Mouse (Mus musculus) kidney, embryonic 16.5 days (tissue): Measurements from ENCODE around the gene Slc8b1. TPM values are rescaled to one million over a fixed set of nuclear protein-coding genes. Genes with fewer than 3 reads are reported as not detected.
A peak's percentile ranks its signal among the peaks of the same experiment; 100 is the strongest.

ENCODE experiments used
- ATAC-seq: fragments of 200-750 bp; cut with Nextera tagmentation; 2 replicates; pipeline ENCODE4 v1.8.0; 2017; ENCODE audit warnings: moderate TSS enrichment; ENCODE audit not compliant: low FRiP score, low TSS enrichment
- H3K27ac ChIP-seq: fragments of 300-500 bp; sonication (generic); 2 replicates; pipeline ENCODE4 v1.5.1; 2014; ENCODE audit warnings: low read length
- H3K27me3 ChIP-seq: fragments of 300-500 bp; sonication (generic); 2 replicates; pipeline ENCODE4 v1.6.1; 2014; ENCODE audit warnings: low read length, control low read depth, mixed read lengths; ENCODE audit not compliant: insufficient read depth
- H3K36me3 ChIP-seq: fragments of 300-500 bp; sonication (generic); 2 replicates; pipeline ENCODE4 v1.6.1; 2014; ENCODE audit warnings: low read length, control low read depth, mixed read lengths; ENCODE audit not compliant: insufficient read depth
- H3K4me1 ChIP-seq: fragments of 300-500 bp; sonication (generic); 2 replicates; pipeline ENCODE4 v1.6.1; 2014; ENCODE audit warnings: low read length, control low read depth, mixed read lengths; ENCODE audit not compliant: insufficient read depth
- H3K4me2 ChIP-seq: fragments of 300-500 bp; sonication (generic); replicated peaks from 2 replicates; pipeline ENCODE4 v1.6.1; 2014; ENCODE audit warnings: low read depth, low read length
- H3K4me3 ChIP-seq: fragments of 300-500 bp; sonication (generic); 2 replicates; pipeline ENCODE4 v1.5.1; 2014; ENCODE audit warnings: mild to moderate bottlenecking, low read length
- H3K9ac ChIP-seq: fragments of 300-500 bp; sonication (generic); replicated peaks from 2 replicates; pipeline ENCODE4 v1.6.1; 2014; ENCODE audit warnings: low read length
- H3K9me3 ChIP-seq: fragments of 300-500 bp; sonication (generic); 2 replicates; pipeline ENCODE4 v1.6.1; 2016; ENCODE audit warnings: low read length, control low read depth
- WGBS: fragments of 180-500 bp; shearing (Covaris S2); extraction: QIAGEN DNeasy Blood & Tissue Kit; methylation state at CpG from one replicate; pipeline ENCODE4 v1.1.7; 2014; 5-methylcytosine and 5-hydroxymethylcytosine counted together
- polyA plus RNA-seq: library from polyadenylated mRNA; unstranded; fragments of >200 nt; fragmentation: Nextera tagmentation; extraction: Ambion mirVana; gene quantifications from 2 replicates; pipeline ENCODE4 v1.2.1, GENCODE M21; 2015

Gene Slc8b1
- polyA plus RNA-seq, 1 experiment from 2014 or later, result 10.1 TPM

- H3K4me2 ChIP-seq, result peak overlapping the region; percentile 33
- peak overlapping the region; percentile 92 for H3K27ac ChIP-seq
- peak overlapping the region; percentile 17 for H3K4me3 ChIP-seq
- ATAC-seq, result no peak
- WGBS, result 27% methylated on average over 8 of the region's 9 CpGs
- H3K4me1 ChIP-seq, result peaks cover 69% of the 10 kb centered on the region
- no peaks in the 10 kb centered on the region for H3K9me3 ChIP-seq
- peaks cover 22% of the 10 kb centered on the region for H3K36me3 ChIP-seq
- H3K27me3 ChIP-seq, result no peaks in the 10 kb centered on the region
- peak overlapping the region; percentile 22; the same call in 1 of the 2 replicates for H3K9ac ChIP-seq
Observed at GRCm38 (mm10) chr5:120560129-120560615, 49.2 kb downstream of the Slc8b1 start.

DNA sequence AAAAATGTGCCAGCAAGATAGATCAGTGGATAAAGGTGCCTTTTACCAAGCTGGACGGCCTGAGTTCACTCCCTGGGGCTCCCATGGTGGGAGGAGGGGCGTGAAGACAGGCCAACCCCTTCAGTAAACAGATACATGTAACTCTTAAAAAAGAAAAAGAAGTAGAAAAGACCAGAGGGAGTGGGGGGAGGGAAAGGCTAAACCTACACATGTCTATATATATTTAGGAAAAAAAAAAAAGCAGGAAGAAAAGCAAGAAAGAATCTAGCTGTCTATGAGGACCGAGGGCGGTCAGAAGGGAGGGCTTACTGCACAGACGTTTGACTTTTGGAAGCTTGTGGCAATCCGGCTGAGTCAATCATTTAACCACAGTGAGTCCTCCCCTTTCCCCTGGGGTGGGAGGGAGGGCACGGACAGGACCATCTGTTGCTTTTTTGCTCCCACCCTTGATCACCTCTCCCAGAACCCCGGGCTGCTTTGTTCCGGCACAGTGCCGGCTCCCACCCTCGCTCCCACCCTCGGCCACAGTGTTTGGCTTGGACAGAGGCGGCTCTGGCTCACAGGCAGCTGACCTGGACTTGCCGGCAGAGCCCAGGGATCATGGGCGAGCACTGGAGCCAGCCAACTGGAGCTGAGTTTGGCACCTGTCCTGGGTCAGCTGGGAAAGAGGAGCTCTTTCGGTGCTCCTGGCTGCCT lies 49.8 kb downstream of the Slc8b1 start:
- WGBS, result 5% methylated on average over 16 of the region's 16 CpGs
- peak overlapping the region; percentile 18 for H3K4me3 ChIP-seq
- peak overlapping the region; percentile 33 for H3K4me2 ChIP-seq
- H3K9ac ChIP-seq, result peak overlapping the region; percentile 29; the same call in 1 of the 2 replicates
- peak; percentile 84 for ATAC-seq
- no peaks in the 10 kb centered on the region for H3K27me3 ChIP-seq
- H3K4me1 ChIP-seq, result peaks cover 75% of the 10 kb centered on the region
- H3K36me3 ChIP-seq, result peaks cover 18% of the 10 kb centered on the region
- peak overlapping the region; percentile 92 for H3K27ac ChIP-seq
- no peaks in the 10 kb centered on the region for H3K9me3 ChIP-seq

DNA sequence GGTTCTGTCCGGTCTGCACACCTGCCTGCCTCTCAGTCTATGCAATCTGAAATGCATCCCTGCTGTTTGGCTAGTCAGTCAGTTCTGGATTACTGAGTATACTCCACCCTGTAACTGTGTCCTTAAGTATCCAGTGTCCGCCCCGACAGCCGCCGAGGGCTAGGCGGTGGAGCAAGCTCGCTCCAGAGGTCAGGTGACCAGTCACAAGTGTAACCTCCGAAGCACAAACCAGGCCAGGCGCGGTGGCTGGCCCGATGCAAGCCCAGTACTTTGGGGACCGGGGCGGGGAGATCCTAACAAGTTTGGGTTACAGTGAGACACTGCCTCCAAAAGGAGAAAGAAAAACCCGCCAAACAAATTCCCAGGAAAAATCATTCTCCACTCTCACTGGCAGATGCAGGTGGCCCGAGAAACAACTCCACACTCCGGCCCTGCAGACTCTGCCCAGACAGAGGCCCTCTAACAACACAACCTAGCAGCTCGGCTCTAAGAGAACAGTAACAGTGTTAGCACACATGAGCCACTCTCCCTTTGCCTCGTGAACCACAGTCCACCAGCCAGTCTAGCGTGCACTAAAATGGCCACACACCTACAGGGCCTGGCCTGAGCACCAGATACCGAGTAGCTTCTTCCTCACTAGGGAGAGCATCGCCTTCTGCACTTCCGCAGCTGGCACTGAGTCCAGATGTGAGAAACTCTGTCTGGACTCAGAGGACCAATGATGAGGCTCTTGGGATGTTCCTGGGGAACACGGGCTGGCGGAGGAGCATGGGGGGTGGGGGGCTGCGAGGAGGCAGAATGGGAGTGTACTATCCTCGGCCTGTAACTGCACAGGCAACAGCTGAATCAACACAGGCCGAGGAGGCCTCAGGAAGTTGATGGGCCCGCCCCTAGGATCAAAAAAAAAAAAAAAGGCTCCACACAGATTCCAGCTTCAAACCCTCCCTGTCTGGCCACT lies 52.3 kb downstream of the Slc8b1 start:
- H3K36me3 ChIP-seq, result no peaks in the 10 kb centered on the region
- peak overlapping the region; percentile 36 for H3K9ac ChIP-seq
- no peaks in the 10 kb centered on the region for H3K27me3 ChIP-seq
- no peak overlapping the region for H3K4me3 ChIP-seq
- no peaks in the 10 kb centered on the region for H3K9me3 ChIP-seq
- ATAC-seq, result peak; percentile 69
- 14% methylated on average over 28 of the region's 28 CpGs for WGBS
- H3K4me2 ChIP-seq, result peak overlapping the region; percentile 31
- peak overlapping the region; percentile 96 for H3K27ac ChIP-seq
- peaks cover 94% of the 10 kb centered on the region for H3K4me1 ChIP-seq

GRCm38 (mm10) chr5:120563914-120564311 lies 52.9 kb downstream of the Slc8b1 start:
- Histone ChIP-seq H3K27ac (peak overlapping the region; percentile 96), H3K9ac (no peak overlapping the region), H3K27me3 (no peaks in the 10 kb centered on the region), H3K4me3 (no peak overlapping the region), H3K4me1 (peaks cover 94% of the 10 kb centered on the region), H3K9me3 (no peaks in the 10 kb centered on the region), H3K36me3 (no peaks in the 10 kb centered on the region), H3K4me2 (no peak overlapping the region)
- no peak for ATAC-seq
- WGBS, result 26% methylated on average over 4 of the region's 4 CpGs

GRCm38 (mm10) chr5:120565171-120565905 lies 54.4 kb downstream of the Slc8b1 start:
- no peaks in the 10 kb centered on the region for H3K36me3 ChIP-seq
- H3K4me3 ChIP-seq, result no peak overlapping the region
- no peaks in the 10 kb centered on the region for H3K9me3 ChIP-seq
- ATAC-seq, result no peak
- no peak overlapping the region for H3K9ac ChIP-seq
- no peak overlapping the region for H3K4me2 ChIP-seq
- H3K4me1 ChIP-seq, result peaks cover 92% of the 10 kb centered on the region
- no peaks in the 10 kb centered on the region for H3K27me3 ChIP-seq
- 37% methylated on average over 14 of the region's 15 CpGs for WGBS
- peak overlapping the region; percentile 76 for H3K27ac ChIP-seq

DNA sequence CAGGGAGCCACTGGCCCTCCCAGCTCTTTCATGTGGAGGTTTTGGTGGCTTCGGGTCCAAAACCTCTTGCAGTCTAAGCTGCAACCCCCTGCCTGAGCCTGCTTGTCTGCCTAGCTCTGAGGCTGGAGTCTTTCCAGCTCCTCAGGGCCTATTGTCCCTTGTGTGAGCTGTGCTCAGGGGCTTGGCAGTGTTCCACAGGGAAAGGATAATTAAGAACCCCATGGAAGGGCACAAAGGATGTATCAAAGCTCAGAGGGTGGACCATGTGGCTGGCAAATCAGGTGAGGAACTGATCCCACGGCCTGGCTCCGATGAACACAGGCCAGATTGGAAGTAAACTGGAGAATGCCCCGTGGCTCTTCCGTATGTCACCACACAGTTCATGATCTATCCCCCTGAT lies 55.1 kb downstream of the Slc8b1 start:
- no peak for ATAC-seq
- no peaks in the 10 kb centered on the region for H3K9me3 ChIP-seq
- H3K4me1 ChIP-seq, result peaks cover 92% of the 10 kb centered on the region
- WGBS, result 58% methylated on average over 5 of the region's 5 CpGs
- no peaks in the 10 kb centered on the region for H3K27me3 ChIP-seq
- no peaks in the 10 kb centered on the region for H3K36me3 ChIP-seq
- peak overlapping the region; percentile 76 for H3K27ac ChIP-seq
- no peak overlapping the region; the same call in 1 of the 2 replicates for H3K9ac ChIP-seq
- H3K4me3 ChIP-seq, result no peak overlapping the region
- no peak overlapping the region for H3K4me2 ChIP-seq

- no peak overlapping the region for H3K9ac ChIP-seq
- H3K27ac ChIP-seq, result peak overlapping the region; percentile 76
- H3K27me3 ChIP-seq, result no peaks in the 10 kb centered on the region
- H3K36me3 ChIP-seq, result no peaks in the 10 kb centered on the region
- no peaks in the 10 kb centered on the region for H3K9me3 ChIP-seq
- H3K4me3 ChIP-seq, result no peak overlapping the region
- ATAC-seq, result no peak
- WGBS, result 35% methylated on average over 9 of the region's 9 CpGs
- peaks cover 95% of the 10 kb centered on the region for H3K4me1 ChIP-seq
- no peak overlapping the region for H3K4me2 ChIP-seq
Observed at GRCm38 (mm10) chr5:120566681-120567252, 55.8 kb downstream of the Slc8b1 start.

- WGBS, result 15% methylated on average over 21 of the region's 21 CpGs
- no peak for ATAC-seq
- no peak overlapping the region for H3K9ac ChIP-seq
Observed at GRCm38 (mm10) chr5:120567253-120567701, 56.3 kb downstream of the Slc8b1 start.

GRCm38 (mm10) chr5:120567761-120568211 lies 56.8 kb downstream of the Slc8b1 start:
- WGBS, result 37% methylated on average over 14 of the region's 14 CpGs
- H3K4me2 ChIP-seq, result no peak overlapping the region

More at GRCm38 (mm10) chr5:120567253-120567701, 56.3 kb downstream of the Slc8b1 start:
- Histone ChIP-seq H3K4me1 (peaks cover 94% of the 10 kb centered on the region), H3K4me2 (no peak overlapping the region), H3K27ac (peak overlapping the region; percentile 76), H3K36me3 (no peaks in the 10 kb centered on the region), H3K9me3 (no peaks in the 10 kb centered on the region), H3K4me3 (no peak overlapping the region), H3K27me3 (no peaks in the 10 kb centered on the region)

More at GRCm38 (mm10) chr5:120567761-120568211, 56.8 kb downstream of the Slc8b1 start:
- Histone ChIP-seq H3K9ac (no peak overlapping the region), H3K36me3 (no peaks in the 10 kb centered on the region), H3K9me3 (no peaks in the 10 kb centered on the region), H3K4me1 (peaks cover 91% of the 10 kb centered on the region), H3K4me3 (no peak overlapping the region), H3K27ac (peak overlapping the region; percentile 76), H3K27me3 (no peaks in the 10 kb centered on the region)
- no peak for ATAC-seq
